Mouse (Mus musculus): ENCODE results near the gene Bsx.

Gene Bsx

DNA sequence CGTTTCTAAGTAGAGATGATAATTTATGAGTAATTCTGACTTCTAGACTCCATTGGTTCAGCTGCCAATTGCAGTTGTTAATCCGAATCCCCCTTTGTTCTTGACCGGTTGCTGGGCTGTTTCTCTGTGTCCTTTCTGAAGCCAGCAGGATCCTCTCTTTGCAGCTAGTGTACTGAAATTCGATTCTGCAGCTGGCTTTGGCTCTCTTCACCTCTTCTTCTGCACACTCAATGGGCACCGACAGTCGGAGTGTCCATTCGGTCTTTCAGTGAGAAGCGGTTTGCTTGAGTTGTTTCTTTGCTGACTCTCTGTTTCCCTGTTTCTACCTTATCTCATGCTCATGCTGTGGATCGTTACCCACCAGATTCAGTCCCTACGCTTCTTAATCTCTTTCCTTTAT, 11.7 kb downstream of the Bsx start:
- in situ Hi-C loops (cut with MboI, MseI), result no loop called here

DNA sequence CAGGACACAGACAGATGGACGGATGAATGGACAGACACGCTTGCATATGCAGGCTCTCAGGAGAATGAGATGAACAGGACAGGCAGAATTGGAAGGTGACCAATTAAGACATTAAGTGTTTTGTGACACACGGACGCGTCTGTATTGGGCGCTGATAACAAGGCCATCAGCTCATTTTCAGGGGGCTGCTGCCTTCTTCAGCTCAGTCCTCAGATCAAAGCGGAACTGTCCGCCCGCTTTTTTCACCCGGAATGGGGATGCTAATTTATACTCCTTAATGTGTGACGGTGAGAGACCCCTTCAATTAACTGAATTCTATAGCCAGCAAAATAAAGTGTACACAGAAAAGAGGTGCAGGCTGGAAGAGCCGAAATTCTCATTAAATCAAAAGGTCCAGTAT, 15.5 kb downstream of the Bsx start:
- in situ Hi-C loops (cut with MboI, MseI), result no loop called here

DNA sequence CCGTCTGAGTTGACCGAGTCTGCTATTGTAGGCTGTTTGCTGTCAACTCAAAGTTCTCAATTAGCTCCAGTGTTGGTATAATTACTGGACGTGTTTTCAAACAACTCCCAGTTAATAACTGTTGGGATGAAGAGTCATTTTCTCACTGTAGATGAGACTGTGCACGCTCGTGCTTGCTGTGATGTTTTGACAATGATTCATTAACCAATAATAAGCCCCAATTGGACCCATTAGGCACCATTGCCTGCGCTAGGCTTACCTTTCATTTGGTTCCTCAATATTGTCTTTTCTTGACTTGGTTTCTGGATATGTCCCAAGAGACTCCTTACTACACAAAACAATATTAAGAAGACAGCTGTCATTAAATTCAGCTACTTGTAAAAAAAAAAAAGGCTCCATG, 18.5 kb downstream of the Bsx start:
- in situ Hi-C loops (cut with MboI, MseI), result no loop called here

DNA sequence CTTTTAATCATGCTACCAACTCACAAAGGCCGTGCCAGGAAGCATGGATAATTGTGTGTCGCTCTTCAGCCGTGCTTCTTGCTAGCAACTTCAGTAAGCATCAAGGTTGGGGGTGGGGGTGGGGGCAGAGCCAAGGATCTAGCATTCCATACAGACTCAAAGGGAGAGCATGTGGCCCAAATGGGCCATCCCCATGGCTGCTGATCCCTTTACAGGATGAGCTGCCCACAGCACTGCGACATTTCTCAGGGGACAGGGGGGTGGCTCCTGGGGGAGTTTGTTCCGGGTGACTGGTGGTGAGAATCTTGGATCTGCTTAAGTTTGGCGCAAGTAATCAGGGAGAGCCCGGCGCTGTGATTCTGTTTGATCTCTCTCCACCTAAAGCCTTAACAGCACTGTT, 33.5 kb downstream of the Bsx start:
- in situ Hi-C loops (cut with MboI, MseI), result no loop called here

DNA sequence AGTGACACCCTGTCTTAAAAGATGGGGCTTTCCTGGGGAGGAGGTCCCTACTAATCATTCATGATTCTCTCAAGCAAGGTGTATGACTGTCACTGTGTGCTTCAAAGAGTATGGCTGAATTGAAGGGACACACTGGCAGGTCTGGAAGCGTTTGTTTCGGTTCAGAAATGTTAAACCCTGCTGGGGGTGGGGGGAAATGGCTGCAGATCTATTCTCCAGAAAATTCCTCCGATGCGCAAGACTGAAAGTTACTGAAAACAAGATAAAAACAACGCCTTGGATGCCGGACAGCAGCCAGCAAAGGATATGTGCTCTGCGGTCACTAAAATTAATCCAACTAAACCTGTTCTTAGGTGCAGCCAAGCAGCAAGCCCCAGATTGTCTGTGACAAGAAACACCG, 34.5 kb downstream of the Bsx start:
- in situ Hi-C loops (cut with MboI, MseI), result no loop called here

DNA sequence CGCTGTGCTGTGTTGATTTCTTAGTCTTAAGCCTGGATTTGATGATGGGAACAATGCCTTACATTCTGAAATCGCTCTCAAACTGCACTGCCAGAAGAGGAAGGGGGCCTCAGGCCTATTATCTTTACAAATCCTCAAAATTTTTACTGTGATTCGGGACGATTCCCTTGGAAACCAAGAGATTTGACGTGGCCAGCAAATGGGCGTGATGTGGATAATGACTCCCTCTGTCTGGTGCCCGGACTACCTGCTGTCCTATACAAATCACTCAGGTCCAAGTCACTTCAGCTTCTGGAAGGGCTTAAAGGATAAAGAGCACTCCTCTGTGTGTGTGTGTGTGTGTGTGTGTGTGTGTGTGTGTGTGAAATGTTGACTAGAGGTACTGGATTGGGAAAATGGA, 35.0 kb downstream of the Bsx start:
- in situ Hi-C loops (cut with MboI, MseI), result no loop called here

DNA sequence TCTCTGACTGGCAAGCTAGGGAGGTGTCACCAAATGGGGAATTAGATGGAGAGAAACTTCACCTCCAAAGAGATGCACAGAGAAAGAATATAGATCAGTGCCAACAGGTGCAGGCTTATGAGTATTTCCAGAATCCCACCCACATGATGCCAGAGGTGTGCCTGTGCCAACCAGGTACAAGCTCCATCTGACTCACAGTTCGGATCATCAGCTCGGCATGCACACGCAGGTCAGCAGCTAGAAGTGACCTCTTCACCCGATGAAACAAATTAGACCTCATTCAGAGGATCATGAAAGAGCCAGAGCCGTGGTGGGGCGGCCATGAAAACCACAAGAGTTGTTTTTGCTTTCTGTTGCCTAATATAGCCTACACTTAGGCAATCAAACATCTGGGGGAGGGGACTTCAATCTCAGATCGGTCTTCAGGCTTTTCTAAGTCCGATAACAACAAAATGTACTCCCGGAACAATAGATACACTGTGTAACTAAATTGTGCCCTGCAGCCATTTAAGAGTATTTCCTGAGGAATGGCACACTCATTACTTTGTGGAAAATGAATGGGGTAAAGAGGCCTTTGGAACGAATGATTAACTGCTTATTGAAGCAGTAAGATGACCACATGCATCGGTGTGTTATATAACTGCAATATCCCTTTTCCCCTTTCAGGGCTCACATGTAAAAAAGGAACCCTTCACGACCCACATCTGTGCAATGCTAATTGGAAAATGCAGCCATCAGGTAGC, 44.1 kb downstream of the Bsx start:
- in situ Hi-C loops (cut with MboI, MseI), result no loop called here

DNA sequence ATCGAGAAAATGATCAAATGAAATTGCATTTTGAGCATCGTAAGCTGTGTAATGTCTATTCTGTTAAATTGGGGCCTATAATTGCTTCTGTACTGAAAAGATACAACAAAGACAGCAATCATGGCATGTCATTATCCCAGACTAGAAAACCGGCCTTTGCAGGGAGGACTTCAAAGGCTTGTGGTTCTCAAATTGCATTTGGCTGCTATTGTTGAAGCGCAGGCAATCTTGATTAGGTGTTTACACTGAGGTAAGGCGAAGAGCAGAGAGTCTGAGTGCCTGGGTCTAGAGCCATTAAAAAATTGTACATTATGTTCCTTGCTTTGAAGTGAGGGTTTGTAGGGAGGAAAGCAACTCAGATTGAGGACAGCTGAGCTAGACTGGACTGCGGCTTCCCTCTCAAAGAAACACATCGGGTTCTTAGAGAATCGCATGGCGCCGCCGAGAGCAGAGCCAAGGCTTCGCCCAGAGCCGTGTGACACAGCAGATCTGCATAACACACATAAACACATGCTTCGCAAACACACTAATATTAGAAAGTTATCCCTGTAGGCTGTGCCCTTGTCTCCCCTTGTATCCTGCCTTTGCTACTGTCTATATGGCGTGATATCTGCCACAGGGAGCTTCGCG, 53.5 kb downstream of the Bsx start:
- in situ Hi-C loops (cut with MboI, MseI), result no loop called here

Measured in T-helper 2 cell (primary cell).